Mouse (Mus musculus) cortical plate, adult 2 months (tissue): ENCODE data around the gene Fap.

Experiments
- CTCF ChIP-seq: fragments of 200-500 bp; IDR thresholded peaks from 2 replicates; pipeline ENCODE4 v1.5.1; 2011; ENCODE audit warnings: mild to moderate bottlenecking, control low read depth, low read length; ENCODE audit not compliant: insufficient read depth; ENCODE audit errors: extremely low read depth
- POLR2A ChIP-seq: fragments of 200-500 bp; IDR thresholded peaks from 2 replicates; pipeline ENCODE4 v1.6.1; 2011; ENCODE audit warnings: mild to moderate bottlenecking, low read length, control low read depth; ENCODE audit not compliant: insufficient read depth; ENCODE audit errors: extremely low read depth

- TF ChIP-seq POLR2A, result no peak
- no peak for TF ChIP-seq CTCF
Observed at GRCm38 (mm10) chr2:62459241-62460174, 114.4 kb downstream of the Fap start.
